Mouse (Mus musculus) v-Abl transformed pro-B cells (cell line): ENCODE measurements around the gene Diaph2.

ENCODE experiments used
- in situ Hi-C, 2 experiments: fragments of 400-800 bp; cut with MboI; formaldehyde crosslinking; loops; one replicate each; pipeline ENCODE4 v1.15.1; 2025; ENCODE audit not compliant: unreplicated experiment in 2 of 2

Gene Diaph2

DNA sequence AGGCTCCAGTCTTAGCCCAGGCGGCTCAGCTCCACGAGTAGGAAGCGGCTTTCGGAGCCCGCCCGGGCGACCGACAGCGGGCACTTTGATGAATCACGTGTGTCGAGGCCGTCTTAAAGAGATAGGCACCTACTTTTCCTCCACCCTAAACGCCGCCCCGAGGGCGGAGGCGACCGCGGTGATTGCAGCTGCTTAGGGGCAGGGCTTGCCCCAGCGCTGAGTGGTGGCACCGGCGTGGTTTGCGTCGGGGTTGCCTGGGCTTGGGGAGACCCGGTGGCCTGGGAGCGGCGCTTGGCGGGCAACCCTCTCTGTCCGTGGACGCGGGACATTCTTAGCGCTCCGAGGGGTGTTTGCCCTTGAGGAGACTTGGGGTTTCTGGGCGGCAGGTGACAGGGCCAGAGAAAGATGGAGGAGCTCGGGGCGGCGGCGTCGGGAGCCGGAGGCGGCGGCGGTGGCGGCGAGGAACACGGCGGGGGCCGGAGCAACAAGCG, at the start of gene Diaph2:
Gene Diaph2 (plus strand): TSS at position 172 of the 491 bp plus-strand sequence.
- in situ Hi-C loops = no loop called here

DNA sequence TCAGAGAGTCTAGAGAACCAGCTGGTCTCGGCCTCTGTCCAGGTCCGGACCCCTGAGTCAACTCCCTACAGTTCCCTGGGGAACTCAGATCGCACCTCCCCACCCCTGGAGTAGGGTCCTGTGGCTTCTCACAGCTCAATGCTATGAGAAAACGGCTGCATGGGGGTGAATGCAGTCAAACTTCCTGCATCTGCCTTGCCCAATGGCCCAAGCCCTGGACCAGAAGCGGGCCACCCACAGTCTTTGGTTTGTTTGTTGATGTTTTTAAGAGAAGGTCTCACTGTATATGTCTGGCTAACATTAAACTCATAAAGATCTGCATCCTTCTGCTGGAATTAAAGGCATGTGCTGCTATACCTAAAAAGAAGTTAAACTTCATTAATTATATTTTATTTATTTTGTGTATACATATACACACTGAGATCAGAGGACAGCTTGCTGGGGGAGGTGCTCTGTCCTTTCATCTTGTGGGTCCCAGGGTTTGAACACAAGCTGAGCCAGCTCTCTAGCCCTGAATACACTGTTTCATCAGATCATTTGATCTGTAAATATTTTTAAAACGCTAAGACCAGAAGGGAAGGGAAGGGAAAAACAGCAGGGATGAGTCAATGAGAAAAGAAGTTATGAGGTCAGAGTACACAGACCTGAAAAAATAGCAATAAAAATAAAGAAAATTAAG, 47.8 kb upstream of the Diaph2 start:
- in situ Hi-C loops = no loop called here

GRCm38 (mm10) chrX:129709656-129710055, 39.9 kb upstream of the Diaph2 start:
- in situ Hi-C loops = no loop called here

DNA sequence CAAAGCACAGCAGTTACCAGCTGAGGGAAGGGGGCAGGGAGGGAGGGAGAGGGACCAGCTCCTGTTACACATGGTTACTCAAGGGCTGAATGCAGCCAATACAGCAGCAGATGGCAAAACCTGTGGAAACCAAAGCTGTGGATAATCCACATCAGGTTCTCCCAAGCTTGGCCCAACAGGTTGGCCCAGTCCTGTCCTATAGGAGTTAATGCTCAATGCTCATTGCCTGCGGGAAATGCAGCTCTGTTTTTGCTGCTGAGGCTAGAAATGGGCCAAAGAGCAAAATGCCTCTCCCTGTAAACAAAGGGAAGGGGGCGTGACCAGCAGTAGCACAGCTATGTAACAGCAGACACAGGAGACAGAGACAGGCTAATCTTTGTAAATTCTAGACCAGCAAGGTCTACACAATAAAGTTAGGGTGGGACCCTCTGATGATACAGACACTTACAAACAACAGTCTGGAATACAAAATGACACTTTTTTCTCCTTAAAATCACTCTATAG, 20.8 kb upstream of the Diaph2 start:
- in situ Hi-C loops = no loop called here

GRCm38 (mm10) chrX:129736562-129736961, 13.0 kb upstream of the Diaph2 start:
- in situ Hi-C loops = no loop called here

- in situ Hi-C loops = no loop called here
Measured at GRCm38 (mm10) chrX:129739226-129739625, 10.3 kb upstream of the Diaph2 start.

- in situ Hi-C loops = no loop called here
Measured at GRCm38 (mm10) chrX:129742981-129743380, 6.6 kb upstream of the Diaph2 start.

GRCm38 (mm10) chrX:129745976-129746375, 3.6 kb upstream of the Diaph2 start:
- in situ Hi-C loops = no loop called here

DNA sequence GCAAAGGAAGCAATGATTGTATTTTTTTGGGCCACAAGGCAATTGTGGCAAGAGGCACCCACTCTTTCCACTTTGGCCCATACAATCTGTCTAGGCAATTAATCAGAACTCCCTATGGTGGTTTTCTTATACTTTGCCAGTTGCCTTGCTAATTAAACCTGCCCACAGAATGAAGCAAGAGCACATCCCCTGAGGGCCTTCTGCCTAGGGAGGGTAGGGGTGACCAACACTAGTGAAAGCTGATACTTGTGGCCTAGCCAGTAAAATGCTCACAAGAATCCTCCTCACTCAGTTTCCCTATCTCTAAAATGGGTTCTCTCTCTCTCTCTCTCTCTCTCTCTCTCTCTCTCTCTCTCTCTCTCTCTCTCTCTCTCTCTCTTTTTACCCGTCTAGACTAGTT, 440 bp upstream of the Diaph2 start:
- in situ Hi-C loops = no loop called here

DNA sequence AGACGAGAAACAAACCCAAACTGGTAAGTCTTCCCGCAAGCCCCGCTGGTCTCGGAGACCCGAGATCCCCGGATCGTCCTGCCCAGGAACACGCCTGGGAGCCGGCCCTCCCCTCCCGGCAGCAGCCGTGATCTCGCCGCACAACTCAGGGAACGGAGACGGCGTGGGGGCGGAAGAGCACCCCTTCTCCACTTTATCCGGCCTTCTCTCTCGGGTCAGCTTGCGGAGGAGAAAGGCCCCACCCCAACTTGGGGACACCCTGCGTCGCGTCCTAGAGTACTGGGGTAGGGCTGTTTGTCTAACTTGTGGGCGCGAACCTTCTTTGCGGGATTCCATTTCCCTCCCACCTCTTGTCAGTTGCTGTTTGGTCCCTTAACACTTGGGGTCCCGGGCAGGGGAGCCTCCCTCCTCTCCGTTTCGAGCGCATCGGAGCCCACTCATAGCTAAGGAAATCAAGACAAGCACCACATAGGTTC, 590 bp downstream of the Diaph2 start:
- in situ Hi-C loops = no loop called here

- in situ Hi-C loops = no loop called here
Measured at GRCm38 (mm10) chrX:129750606-129751005, 1.1 kb downstream of the Diaph2 start.

DNA sequence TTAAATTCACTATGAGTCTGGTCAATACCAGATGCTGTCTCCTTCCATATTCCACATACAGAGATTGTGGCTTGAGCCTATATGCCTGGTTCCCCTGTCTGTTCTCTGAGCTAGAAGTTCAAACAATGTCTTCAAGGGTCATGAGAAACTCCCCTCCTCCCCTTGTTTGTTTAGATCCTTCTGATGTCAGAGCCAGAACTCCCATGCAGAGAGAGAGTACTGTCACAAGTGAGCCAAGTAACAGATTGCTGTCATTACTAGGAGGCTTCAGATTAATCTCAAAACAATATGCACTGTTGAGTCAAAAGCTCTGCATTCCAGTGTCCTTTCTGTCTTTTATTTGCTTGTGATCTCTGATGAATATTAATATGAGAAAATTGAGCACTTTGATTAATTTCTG, 7.1 kb downstream of the Diaph2 start:
- in situ Hi-C loops = no loop called here

GRCm38 (mm10) chrX:129762649-129763048, 13.1 kb downstream of the Diaph2 start:
- in situ Hi-C loops = loop anchor here in 1 of 2 experiments (10.0 kb wide), 1 partner anchor 218 kb away; no protein-coding TSS in a partner anchor

DNA sequence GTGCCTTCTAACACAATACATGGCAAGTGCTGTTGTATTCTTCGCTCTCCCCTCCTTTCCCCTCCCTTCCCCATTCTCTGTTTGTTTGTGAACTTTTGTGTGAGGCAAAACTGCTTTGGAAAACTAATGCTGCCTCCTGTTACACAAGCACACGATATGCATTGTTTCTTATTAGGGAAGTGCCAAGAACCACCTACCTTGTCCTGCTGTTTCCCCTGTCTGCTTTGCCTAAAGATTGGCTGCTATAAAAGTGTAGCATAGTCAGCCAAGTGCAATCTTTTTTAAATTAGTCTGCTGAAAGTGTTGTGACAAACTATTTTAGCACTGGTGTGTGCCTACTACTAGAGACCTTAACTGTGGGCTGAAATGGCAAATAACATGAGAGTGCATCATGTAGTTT, 15.8 kb downstream of the Diaph2 start:
- in situ Hi-C loops = loop anchor here in 1 of 2 experiments (10.0 kb wide), 1 partner anchor 221 kb away; no protein-coding TSS in a partner anchor

DNA sequence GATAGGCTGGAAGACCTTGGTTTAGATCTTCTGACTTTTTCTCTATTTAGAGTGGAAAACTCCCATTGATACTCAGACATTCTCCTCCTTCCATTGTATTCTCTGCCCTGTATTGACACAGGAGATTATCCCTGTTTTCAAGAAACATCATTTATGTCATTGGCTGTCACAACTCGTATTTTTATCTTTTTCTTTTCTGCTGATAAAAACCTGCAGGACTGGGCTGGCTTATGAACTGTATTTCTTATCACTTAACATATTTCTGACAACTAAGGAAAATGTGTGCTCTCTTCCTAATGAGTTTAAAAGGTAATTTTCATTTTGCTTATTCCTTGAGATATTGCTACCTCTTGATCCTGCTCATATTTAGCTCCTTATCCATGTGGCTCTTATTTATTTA, 17.3 kb downstream of the Diaph2 start:
- in situ Hi-C loops = loop anchor here in 1 of 2 experiments (10.0 kb wide), 1 partner anchor 222 kb away; no protein-coding TSS in a partner anchor

DNA sequence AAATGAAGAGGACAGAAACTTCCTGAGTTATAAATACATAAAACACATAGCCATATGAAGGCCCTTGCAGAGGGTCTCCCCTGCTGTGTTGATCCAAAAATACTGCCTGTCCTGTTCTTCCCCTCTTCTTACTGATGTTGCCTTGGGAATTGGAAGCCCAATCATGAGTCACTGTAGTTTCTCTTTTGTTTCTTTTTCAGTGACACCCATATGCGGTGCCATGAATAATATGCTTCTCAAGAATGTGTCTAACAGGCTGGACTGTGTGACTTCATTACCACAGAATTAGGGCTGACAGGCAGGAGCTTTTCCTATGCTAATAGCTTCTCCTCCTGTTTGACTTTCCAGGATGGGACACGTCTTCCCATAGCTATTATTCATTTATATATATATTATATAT, 21.1 kb downstream of the Diaph2 start:
- in situ Hi-C loops = no loop called here

DNA sequence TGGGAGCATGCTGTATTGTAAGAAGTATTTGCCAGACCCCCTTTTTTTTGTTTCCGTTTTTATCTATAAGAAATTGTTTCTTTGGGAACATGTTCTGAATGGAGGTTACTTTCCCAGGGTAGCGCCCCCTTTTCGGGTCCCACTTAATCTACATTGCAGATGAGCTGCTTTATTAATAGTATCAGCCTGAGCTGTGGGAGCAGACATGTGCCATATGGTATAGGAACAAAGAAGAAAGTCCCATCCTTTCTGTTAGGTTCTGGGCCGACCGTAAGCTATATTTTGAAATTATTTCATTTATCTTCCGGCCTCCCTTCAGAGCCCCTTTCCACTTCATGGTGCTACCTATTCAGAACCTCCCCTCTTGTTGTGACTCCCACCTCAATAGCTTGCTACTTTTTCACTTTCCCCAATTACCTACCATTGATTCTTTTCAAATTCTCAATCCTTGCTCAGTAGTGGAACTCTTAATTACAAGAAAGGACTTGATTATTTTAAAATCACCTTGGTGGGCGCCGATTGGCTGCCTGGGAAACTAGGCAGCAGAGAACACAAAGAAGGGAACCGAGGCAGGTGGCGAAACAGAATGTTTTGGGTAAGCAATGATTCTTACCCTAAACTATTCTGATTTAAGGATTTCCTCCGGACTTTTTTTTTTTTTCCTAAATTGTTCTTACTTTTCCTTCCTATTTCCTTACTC, 24.2 kb downstream of the Diaph2 start:
- in situ Hi-C loops = no loop called here

GRCm38 (mm10) chrX:129774478-129774877, 24.9 kb downstream of the Diaph2 start:
- in situ Hi-C loops = no loop called here

DNA sequence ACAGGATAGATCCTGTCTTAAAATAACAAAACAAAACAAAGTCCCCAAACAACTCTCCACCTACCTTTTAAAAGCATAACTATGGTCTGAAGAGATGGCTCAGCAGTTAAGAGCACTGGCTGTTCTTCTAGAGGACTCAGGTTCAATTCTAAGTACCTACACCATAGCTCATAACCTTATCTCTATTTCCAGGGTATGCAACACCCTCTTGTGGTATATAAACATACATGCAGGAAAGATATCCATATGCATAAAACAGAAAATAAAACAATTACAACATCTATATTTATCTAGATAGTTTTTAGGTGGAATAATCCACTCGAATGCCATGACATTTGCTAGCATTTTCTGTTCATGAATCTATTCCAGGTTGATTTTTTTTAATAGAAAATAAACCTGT, 27.2 kb downstream of the Diaph2 start:
- in situ Hi-C loops = loop anchor here in 1 of 2 experiments (5.0 kb wide), 1 partner anchor 474 kb away; no protein-coding TSS in a partner anchor

- in situ Hi-C loops = loop anchor here in 1 of 2 experiments (5.0 kb wide), 1 partner anchor 475 kb away; no protein-coding TSS in a partner anchor
Measured at GRCm38 (mm10) chrX:129777404-129777962, 27.9 kb downstream of the Diaph2 start.

DNA sequence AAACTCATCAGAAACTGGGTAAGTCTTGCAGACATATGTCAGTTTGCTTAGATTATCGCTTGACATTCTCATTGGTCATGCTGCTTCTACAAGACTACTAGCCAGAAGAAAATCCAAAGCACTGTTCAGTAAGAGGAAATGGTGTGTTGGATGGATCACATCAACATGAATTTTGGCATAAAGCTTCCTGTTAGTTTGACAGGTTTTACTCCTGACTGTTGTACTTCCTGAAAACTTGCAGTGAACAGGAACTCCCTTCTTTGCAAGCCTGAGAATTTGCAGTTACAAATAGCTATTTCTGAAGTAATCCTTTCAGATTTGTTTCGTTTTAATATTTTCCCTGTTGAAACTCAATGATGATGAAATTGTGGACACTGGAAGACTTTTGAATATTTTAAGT, 32.3 kb downstream of the Diaph2 start:
- in situ Hi-C loops = loop anchor here in 1 of 2 experiments (10.0 kb wide), 1 partner anchor 477 kb away; no protein-coding TSS in a partner anchor
